Mouse (Mus musculus): ENCODE measurements around the gene Btg1.

Btg1 gene

DNA sequence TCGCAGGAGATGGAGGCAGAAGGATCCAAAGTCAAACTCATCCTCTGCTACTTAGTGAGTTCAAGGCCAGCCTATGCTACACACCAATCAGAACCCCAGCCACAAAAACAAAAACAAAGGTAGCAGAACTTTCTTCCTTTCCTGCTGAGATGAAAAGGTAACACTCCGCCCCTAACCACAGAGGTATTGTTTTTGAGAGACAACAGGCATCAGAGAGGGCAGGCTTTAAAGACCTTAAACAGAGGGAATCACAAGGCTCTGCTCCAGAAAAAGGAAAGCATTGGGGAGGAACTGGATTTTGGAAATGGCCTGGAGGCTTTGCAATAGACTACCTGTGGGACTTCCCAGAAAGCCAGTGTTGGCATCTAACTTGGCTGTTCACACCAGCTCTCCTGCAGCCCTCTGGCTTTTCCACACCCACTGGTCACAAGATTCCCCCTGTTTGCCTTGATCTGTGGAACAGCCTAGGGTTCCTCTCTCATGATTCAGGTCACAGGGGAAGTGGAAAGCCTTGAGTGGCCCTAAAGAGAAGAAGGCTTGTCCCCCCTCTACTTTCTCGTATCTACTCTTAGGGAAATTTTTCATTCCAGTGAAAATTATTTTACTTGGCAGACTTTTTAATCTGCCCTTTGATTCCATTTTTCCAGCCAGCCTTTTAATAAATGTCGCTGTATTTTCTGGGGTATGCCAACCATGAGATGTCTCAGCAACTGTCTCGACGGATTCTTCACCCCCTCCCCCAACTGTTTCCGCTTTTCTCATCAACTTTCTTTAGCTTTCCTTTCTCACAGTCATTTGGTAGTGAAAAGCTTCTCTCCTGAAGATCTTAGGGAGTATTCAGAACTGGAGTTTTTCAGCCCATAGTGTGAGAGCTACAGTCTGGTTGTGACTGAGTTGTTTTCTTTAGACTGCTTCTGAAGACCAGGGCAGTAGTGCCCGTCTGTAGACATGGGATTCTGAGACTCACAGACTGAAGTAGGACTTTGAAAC lies 7.2 kb upstream of the Btg1 start:
- no peak for DNase-seq (ENCODE audit: low spot score in 2 of 2)

DNA sequence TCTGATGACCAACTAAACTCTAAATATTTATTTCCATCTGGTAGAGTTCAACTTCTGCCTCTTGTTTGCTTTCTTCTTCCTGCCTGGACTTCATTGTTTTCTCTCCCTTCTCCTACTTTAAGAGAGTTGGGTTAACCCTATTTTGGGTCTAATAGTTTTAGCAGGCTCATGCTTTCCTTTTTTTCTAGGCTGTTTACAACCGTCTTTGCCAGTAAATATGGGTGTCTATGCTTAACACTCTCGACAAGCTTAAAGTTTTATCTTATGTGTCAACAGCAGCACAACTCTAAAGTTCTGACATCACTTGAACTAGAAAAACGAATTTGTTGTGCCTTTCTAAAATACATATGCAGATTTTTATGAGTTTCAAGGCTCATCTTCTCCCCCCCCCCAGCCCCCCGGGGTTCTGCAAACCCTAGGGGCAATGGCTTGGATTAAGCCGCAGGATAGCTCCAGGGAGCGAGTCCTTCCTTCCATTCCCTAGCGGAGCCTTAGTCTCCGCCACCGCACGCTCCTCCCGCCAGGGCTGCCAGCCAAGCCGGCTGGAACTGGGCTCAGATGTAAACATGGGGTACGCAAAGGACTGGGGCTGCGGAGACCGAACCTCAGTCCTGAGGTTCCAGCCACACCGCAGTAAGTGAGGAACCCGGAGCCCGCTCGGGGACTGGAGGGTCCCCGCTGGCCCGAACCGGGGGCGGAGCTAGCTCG lies 651 bp upstream of the Btg1 start:
- DNase-seq (ENCODE audit: low spot score in 2 of 2): no peak

DNA sequence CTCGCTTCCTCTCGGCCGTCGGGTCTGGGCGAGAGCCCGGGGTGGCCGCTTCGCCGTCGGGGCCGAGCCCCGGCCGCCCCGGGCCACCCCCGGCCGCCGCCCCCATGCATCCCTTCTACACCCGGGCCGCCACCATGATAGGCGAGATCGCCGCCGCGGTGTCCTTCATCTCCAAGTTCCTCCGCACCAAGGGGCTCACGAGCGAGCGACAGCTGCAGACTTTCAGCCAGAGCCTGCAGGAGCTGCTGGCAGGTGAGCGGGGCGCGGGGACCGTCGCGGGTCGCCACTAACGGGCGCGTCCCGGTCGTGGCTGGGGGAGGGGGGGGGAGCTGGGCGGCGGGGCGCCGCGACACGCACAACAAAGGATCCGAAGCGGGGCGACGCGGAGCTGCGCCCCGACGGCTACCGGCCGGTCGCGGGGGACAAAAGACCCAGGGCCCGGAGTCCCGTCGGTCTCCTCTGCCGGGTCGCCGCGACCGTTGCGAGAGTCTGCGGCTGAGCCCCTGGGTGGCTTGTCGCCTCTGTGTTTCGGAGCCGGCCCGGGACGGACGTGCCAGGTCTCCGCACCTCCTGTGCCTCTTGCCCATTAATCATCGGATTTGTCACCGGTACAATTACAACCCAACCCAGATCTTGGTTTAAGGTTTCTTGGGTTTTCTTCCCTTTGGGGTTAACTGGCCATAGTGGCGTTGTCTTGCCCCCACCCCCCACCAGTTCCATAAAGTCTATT lies 580 bp downstream of the Btg1 start:
- peak in 1 of 2 experiments; percentile 48 for DNase-seq (ENCODE audit: low spot score in 2 of 2)

DNA sequence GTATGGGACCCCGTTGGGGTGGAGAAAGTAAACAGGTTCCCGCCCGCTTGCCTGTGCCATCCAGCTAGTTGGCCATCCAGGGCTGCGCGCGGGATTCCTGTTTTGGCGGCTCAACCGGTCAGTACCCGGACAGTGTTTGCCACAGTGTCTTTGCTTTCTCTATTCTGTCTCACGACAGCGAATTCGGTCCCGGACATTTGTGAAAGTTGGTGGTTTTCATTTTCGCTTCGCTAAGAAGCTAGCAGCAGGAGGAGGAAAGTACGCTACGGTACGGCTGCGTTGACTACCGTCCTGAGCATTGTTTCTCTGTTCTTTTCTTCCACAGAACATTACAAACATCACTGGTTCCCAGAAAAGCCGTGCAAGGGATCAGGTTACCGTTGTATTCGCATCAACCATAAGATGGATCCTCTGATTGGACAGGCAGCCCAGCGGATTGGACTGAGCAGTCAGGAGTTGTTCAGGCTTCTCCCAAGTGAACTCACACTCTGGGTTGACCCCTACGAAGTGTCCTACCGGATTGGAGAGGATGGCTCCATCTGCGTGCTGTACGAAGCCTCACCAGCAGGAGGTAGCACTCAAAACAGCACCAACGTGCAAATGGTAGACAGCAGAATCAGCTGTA lies 1.3 kb downstream of the Btg1 start:
- DNase-seq (ENCODE audit: low spot score in 2 of 2): peak; percentile 46 to 68

DNA sequence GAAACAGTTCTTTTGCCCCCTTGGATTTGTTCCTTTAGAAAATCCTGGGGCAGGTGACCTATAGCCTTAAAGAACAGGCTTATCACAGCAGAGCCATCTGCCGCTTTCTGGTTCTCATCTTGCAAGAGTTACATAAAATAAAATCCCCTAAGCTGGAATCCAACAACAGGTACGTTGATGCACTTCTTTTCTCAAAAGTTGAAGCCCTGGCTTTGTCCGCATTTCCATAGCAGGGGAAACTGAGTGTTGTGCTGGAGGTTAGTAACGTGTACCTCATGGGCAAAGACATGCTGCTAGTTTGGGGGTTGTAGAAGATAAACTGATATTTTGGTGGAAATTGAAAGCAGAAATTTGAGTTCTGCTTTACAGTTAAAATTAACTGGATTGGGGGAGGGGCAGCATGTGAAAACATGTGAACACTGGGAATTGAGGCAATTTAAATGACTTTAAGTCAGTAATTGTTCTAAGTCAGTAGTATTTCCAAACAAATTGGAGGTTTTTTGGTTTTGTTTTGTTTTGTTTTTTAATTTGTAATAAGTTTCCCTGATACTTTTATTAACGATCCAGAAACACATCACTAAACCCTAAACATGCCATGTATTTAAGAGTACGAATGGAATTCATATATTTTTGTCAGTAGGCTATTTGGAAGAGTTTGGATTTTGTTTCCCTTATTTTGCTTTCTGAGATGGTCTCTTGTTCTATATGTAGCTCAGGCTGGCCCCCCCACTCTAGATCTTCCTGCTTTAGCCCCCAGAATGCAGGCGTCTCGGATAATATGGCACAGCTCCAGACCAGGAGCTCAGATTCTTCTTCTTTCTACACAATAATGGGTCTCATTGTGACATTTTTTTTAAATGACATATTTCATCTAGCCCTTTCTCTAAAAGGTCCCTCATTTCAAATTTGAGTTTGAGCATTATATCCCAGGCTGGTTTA lies 3.4 kb downstream of the Btg1 start:
- no peak for DNase-seq (ENCODE audit: low spot score in 2 of 2)

DNA sequence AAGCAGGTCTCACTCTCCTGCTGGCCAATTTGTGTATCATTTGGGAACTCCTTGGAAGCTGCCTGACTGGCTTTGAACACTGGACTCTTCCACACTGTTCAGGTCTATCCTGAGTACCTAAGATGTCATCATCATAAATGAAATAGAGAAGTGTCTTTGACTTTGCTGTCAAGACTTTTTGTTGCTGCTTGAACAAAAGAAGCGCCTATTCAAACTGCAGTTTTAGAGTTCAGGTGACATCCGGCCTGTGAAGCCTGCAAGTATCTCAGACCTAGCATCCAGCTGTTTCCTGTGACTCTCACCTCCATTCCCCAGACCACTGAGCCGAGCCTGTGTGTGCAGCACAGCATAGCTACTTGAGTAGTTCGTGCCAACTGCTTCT lies 4.1 kb downstream of the Btg1 start:
- DNase-seq (ENCODE audit: low spot score in 2 of 2): no peak

DNA sequence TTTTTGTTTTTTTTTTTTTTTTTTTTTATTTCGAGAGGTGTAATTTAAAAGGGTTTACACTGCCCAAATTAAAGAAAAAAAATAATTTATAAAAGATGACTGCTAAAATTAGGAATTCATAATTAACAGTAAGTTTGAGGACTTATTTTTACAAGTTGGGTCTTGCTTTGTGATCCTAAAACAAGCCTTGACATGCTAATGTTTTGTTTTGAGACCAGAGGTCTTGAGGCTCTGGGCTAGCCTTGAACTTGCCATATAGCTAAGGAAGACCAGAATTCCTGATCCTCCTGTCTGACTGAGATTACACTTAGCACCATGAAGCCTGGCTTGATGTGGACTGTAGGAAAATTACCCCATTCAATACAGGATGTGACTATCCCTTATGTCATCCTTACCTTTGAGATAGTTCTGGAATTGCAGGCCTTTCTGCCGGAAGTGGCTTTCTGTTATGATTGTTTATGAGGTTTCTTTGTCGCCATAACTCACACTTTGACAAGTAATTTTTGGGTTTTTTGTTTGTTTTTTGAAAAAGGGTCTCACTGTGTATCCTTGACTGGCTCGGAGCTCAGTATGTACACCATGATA lies 4.6 kb downstream of the Btg1 start:
- DNase-seq (ENCODE audit: low spot score in 2 of 2): no peak

DNA sequence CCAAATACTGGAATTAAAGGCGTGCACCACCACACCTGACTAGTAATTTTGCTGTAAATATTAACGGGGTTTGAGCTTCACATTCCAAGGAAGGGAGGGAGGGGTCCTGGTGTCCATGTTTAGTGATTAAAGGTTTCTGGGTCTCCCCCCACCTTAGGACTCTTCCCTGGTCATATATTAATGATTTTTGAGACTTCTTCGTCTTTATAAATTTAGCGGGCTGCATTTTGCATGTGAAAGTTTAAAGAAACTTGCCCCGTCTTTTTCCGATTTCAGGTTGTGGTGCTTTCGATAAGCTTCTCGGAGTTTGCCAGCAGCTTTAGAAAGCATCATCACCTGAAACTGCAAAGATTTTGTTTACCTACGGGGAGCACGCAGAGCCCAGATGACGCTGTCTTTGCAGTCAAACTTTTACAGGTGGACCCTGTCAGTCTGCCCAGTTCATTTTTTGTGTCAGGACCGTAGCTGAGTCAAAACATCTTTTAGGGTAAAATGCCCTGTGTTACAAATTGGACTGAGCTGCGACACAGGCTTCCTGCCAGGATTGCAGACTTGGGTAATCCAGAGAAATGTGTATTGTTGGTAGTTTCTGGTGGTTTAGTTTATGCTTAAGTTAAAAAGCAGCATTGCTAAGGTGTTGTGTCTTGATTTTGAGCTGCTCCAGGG lies 5.3 kb downstream of the Btg1 start:
- no peak for DNase-seq (ENCODE audit: low spot score in 2 of 2)

DNA sequence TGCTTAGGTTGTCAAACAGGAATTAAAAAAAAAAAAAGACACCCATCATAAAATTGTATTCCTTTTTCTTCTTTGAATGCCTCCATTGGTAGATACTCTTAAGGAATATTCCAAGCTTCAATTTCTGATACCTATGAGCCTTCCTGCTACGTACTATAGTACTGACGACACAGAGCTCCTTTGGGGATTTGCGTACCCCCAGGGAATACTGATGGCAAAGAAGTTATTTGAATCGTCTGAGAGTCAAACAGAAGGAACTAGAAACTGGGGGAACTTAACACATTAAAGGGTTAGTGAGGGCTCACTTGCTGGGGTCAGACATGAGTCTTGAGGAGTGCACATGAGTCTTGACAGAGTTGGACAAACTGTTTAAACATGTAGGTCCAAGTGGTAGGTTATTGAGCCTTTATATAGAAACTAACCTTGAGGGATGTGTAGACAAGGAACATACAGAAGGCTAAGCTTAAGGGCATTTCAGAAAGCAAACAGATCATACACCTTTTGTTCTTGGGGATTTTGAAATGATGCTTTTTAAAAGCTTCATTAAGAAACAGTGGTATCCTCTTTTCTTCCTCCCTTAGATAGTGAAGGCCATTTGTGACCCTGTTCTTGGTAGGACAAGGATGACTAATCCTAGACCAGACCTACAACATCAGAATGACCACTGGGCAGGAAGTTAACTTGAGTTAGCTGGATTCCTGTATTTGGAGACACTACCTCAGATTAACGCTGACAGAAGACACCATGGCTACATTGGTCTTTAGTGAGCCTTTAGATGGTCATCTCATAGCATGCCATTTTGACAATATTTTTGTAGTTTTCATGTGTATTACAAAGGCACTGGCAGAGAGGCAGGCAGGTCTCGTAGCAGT lies 6.2 kb downstream of the Btg1 start:
- DNase-seq (ENCODE audit: low spot score in 2 of 2): no peak

DNA sequence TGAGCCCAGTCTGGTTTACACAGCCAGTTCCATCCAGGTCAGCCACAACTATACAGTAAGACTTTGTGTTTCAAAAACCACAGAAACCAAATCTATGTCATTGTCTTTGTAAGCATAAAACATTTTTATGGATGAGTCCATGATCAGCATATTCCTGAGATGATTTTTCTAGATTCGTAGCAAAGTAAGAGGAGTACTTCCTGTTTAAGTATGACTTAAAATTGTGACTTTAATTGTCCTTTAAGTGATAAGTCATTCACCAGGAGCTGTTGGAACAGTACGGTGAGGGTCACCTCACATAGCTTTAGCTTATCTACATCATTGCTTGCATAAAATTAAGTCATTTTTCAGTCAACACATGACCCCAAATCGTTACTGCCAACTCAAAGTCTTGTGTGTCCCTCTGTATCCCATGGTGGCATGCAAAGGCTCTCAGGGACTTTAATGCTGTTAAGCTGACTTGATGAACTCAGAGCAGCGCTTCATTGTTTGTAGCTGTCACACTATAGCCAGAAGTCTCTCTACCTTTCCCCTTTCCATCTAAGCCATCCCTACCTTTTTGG lies 6.9 kb downstream of the Btg1 start:
- no peak for DNase-seq (ENCODE audit: low spot score in 2 of 2)

DNA sequence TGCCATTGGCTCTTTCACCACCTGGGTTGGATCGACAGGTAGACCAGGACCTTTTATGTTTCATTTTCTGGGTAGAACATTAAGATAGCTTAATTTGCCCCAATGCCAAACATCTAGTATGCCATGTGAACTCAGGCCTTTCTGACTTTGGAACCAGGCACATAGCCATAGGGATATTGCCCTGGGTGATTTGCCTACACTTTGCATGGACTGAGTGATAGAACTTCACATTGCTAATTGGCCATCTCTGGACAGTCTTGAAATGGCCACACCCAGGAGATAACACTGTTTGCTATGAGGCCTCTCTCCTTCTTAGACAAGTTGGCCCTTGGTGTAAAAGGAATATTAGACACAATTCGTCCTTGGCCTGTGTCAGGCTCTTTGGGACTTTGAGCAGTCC lies 7.6 kb downstream of the Btg1 start:
- DNase-seq (ENCODE audit: low spot score in 2 of 2): no peak

DNA sequence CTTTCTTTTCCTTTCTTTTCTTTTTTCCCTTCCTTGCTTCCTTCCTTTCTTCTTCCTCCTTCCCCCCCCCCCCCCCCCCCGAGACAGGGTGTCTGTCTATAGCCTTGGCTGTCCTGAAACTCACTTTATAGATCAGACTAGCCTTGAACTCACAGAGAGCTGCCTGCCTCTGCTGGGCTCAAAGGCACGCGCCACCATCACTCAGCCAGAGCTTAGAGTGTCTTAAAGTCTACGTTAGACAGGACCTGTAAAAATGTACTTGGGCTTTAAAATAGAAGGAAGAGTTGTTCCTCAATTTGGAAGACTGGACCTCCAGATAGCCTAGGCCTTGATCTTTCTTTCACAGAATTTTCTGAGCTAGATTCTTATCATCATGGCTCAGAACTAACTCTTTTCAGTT lies 8.3 kb downstream of the Btg1 start:
- no peak for DNase-seq (ENCODE audit: low spot score in 2 of 2)

DNA sequence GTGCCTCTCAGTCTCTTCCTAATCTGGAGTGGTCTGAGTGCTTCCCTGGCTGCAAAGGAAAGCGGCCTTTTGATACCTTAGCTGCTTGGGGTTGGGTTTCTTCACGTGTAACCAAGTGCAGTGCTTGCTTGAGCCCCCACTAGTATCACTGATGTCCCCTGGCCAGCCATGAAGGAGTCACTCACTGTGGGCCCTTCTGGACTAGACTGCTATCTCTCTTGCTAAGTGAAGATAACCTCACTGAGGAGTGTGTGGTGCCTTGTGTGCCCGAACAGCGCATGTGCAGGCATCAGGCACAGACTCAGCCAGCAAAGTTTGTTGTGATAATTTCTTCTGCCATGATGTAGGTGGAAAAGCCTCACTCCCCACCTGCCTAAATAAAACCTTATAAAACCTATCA lies 8.9 kb downstream of the Btg1 start:
- DNase-seq (ENCODE audit: low spot score in 2 of 2): no peak

DNA sequence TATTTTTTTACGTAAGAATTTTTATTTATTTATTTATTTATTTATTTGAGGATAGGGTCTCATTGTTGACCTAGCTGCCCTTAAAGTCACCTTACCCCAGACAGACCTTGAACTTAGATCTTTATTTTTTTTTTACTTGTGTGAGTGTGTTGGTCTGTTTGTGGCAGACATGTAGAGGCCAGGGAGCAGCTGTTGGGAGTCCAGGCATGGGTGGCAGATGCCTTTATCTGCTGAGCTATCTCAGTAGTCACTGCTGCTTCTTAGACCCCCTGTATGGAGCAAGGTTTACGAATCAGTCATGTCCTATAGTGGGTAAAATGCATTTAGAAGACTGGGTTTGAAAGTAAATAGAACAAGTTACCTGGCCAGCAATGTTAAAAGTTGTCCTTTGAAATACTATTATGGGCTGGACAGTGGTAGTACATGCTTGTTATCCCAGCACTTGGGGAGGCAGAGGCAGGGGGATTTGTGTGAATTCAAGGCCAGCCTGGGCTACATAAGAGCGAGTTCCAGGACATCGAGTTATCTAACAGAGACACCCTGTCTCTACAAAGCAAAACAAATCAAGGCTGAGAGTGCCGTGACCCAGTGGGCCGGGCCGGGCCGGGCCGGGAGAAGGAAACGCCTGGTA lies 9.4 kb downstream of the Btg1 start:
- DNase-seq (ENCODE audit: low spot score in 2 of 2): no peak

DNA sequence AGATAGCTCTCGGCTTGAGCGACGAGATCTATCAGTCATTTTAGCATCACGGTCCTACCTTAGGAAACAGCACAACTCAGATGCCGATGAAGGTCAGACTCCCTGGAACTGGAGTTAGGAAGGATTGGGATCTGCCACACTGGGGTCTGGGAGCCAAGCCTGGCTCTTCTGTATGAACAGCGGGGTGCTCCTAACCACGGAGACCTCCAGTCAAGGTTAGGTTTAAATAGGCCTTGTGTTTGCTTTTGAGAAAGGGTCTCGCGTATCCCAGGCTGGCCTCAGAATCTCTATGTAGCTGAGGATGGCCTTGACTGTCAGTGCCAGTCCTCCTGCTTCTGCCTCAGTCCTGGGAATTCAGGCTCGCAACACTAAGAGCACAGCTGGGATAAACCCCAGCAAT lies 10.5 kb downstream of the Btg1 start:
- no peak for DNase-seq (ENCODE audit: low spot score in 2 of 2)

DNA sequence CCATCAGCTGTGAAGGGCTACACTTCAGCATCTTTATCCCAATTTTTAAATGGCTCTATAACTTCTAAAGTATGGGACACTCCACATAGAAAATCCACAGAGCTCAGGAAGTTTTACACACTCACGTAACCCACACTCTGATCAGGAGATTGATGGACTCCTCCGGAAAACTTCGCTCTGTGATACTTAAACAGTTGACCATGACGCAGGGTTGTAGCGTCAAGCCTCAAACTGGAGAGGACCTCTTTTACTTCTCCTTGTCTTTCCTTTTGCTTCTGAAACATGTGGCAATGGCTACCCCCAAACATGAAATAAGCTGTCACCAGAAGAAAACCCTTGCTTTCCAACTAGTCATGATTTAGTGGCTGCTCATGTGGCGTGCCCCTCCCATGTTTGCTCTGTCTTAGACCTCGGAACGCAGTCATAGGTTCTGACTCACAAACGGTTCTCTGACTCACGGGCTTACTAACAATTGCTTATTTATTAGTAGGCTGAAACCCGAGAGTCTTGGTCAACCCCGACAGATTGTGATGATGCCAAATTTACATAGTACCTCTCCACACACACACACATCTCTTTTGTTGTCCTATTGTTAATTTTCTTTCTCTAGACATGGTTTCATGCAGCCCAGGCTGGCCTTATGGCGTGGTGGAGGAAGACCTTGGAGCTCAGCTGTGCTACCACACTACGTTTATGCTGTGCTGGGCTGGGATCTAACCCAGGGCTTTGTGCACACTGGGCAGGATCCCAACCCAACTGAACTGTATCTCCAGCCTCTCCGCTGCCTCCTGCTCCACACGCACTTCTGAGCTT lies 11.5 kb downstream of the Btg1 start:
- no peak for DNase-seq (ENCODE audit: low spot score in 2 of 2)

DNA sequence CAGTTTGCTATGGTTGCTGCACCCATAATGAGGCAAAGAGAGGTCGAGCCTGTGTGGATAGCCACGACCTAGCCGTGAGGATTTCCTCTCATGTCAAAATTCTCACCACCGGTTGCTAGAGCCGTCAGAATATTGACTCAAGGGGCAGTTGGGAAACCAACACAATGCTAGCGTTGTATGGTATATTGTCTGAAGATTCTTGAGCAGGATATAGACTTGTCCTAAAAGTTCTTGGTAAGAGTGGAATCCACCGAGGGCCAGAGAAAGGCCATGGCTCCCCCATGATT lies 12.1 kb downstream of the Btg1 start:
- no peak for DNase-seq (ENCODE audit: low spot score in 2 of 2)

DNA sequence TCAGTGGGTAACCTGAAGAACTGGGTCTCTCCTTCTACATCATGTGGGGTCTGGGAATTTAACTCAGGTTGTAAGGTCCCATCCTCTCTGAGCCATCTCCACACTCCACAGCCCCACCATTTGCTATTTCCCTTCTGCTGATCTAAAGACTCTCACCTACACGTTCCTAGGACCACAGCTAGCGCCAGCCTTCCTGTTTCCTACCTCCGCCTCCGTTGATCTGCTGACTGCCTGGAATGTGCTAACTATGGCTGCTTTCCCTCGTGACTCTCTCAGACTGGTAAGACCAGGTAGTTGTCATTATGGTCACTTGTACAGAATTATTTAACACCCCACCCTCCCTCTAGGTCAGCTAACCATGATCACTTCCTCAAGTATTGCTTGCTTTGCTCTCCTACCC lies 13.3 kb downstream of the Btg1 start:
- DNase-seq (ENCODE audit: low spot score in 2 of 2): no peak

Measured in frontal cortex, postnatal 36 days (tissue).